Mouse (Mus musculus) left cerebral cortex, postnatal 4 days (tissue): Measurements from ENCODE around the gene Dnajc22. TPM values are rescaled to one million over a fixed set of nuclear protein-coding genes. Genes with fewer than 3 reads are reported as not detected.
A peak's percentile ranks its signal among the peaks of the same experiment; 100 is the strongest.

Experiments
- DNase-seq: peaks from one replicate; pipeline ENCODE4 v3.0.0-alpha.2; 2022
- intact Hi-C: fragments of 180-260 bp; cut with DNase I; formaldehyde crosslinking; loops from one replicate; pipeline ENCODE4 v1.15.1; 2025
- total RNA-seq, 2 experiments: library from RNA; stranded (reverse); gene quantifications; 2 replicates each; pipeline ENCODE4 v1.2.3; 2021

The Dnajc22 gene
- total RNA-seq, 2 experiments from 2014 or later: 0.30 TPM; not detected in 1

- intact Hi-C loops: no loop called here
- DNase-seq: no peak
These were observed 20.5 kb downstream of the Dnajc22 start for GRCm38 (mm10) chr15:99113396-99113975.

- DNase-seq: no peak
- intact Hi-C loops: no loop called here
These were observed 21.5 kb downstream of the Dnajc22 start for GRCm38 (mm10) chr15:99114312-99115064.

- no peak for DNase-seq
- intact Hi-C loops: no loop called here
These were observed 22.1 kb downstream of the Dnajc22 start for GRCm38 (mm10) chr15:99115065-99115423.

DNA sequence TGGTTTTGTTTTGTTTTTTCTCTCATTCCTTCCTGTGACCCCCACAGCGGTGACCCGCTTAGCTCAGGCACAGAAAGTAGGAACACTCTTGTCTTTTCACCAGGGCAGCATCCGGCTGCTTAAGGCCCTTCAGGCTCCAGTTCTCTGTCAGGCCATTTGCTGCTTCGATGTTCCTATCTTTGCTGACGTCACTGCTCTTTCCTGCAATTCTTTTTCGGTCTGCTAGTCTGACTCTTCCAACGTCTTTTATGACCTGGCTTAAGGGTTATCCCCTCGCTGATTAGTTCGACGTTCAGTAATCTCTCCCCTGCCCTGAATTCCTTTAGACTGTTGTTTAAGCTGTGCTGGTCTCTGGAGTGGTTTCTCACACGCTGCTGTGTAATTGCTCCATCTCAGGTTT is 23.6 kb downstream of the Dnajc22 start:
- no peak for DNase-seq
- intact Hi-C loops: no loop called here

DNA sequence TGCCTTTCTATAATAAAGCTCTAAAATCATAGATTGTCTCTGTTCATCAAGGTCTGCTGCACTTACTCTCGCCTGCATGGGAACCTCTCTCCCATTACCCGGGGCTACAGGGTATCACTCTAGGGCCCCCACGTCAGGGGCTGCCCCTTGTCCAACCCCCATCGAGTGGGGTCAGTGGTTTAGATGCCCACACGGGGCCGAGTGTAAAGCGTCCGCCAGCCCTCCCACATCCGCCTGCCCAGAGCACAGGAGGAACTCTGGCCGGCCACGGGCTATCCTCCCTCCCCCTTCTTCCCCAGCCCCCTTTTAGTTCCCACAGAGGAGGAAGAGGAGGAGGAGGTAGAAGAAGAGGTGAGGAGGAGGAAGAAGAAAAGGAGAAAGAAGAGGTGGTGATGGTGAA is 27.8 kb downstream of the Dnajc22 start:
- no peak for DNase-seq
- intact Hi-C loops: no loop called here

DNA sequence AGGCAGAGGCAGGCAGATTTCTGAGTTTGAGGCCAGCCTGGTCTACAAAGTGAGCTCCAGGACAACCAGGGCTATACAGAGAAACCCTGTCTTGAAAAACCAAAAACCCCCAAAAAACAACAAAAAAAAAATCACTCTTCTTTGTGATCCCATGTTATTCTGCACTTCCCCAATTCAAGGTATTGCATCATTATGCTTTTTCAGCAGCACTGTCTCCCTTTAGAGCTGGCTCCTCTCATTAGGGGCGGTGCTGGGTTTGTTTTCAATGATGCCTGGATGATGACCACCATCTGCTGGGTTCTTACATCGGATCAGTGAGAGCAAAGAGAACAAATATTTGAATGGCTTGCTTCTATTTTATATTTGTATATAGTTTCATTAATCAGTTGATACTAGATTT is 29.7 kb downstream of the Dnajc22 start:
- no peak for DNase-seq
- intact Hi-C loops: no loop called here

DNA sequence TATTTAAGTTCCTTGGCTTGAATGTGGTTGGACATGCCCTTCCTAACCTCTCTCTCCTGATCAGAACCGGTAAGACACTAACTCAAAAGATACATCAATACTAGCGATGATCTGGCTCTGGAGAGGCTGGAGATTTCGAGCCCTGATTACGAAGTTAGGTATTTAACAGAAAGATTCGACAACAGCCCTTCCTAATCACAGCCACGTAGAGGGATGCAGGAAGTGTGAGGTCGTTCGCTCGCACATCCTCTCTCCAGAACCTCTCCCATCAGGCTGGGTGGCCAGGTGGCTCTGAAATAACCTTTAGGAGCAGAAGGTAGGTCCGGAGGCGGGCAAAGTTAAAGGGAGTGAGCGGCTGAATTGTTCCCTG is 32.7 kb downstream of the Dnajc22 start, which contains the start of gene Spats2:
Spats2 (plus strand) TSS at position 206 of the 370 bp plus-strand sequence.
- intact Hi-C loops: no loop called here
- no peak for DNase-seq

- intact Hi-C loops: no loop called here
- DNase-seq: peak; percentile 91
These were observed 33.3 kb downstream of the Dnajc22 start for GRCm38 (mm10) chr15:99126081-99126815.

- DNase-seq: no peak
- intact Hi-C loops: no loop called here
These were observed 33.9 kb downstream of the Dnajc22 start for GRCm38 (mm10) chr15:99126816-99127365.

DNA sequence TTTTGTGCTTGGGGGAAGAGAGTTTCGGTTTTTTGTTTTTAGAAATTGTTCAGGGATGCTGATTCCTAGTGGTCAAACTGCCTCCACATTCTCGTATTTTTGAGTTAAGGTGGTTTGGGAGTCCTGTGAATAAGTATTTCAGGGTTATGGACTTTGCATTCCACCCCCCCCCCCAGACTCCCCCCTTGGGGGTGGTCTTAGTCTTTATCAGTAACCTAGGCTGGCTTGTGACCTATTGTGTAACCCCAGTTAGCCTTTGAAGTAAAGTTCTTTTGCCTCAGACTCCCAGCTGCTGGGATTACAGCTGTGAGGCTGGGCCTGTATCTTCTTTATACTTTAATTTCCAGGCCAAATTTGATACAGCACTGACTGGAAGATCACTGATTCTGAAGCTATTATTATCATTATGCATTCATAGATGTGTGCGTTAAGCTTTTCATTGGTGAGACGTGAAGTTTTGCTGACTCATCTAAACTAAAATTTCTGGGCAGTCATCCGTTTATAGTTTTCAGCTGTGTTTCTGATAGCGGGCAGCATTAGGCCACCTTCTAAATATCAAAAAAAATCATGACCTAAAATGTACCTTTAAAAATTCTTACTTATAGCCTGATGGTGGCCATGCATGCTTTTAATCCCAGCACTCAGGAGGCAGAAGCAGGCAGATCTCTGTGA is 35.0 kb downstream of the Dnajc22 start:
- intact Hi-C loops: loop anchor here (2.0 kb wide), 1 partner anchor 55 kb away; no protein-coding TSS in a partner anchor
- DNase-seq: no peak

DNA sequence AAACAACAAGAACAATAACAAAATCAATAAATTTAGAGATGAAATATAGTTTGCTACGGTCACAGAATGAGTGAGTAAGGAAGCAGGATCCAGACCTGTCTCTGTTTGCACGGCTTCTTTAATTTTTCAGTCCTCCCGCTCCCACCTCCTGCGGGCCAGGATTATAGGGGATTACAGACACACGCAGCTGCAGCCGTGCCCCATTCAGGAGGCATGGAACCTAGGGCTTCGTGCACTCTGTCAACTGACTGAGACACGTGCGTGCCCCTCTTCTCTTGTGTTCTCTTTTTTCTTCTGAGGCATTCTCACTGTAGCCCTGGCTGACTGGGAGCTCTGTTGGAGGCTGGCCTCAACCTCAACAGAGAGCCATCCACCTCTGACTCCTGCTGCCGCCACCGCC is 36.5 kb downstream of the Dnajc22 start:
- intact Hi-C loops: loop anchor here (2.0 kb wide), 1 partner anchor 53 kb away; no protein-coding TSS in a partner anchor
- no peak for DNase-seq

- no peak for DNase-seq
- intact Hi-C loops: loop anchor here (2.0 kb wide), 1 partner anchor 53 kb away; no protein-coding TSS in a partner anchor
These were observed 37.3 kb downstream of the Dnajc22 start for GRCm38 (mm10) chr15:99129956-99130910.

DNA sequence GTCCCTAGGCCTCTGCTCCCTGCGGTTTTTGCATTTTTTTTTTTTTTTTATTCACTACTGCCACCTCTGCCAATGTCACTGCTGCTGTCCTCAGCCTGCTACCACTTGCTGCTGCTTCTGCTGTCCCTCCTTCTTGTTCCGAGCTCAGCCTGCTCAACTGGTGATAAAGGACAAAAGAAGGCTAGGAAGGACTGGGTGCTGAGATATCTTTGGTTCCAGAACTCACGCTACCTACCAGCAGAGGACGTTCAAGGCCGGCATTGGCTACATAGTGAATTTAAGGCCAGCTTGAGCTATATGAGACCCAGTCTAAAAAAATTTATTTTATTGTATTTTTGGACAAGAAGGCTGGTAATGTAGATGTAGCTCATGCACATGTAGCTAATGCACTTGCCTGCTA is 45.4 kb downstream of the Dnajc22 start:
- DNase-seq: no peak
- intact Hi-C loops: no loop called here

DNA sequence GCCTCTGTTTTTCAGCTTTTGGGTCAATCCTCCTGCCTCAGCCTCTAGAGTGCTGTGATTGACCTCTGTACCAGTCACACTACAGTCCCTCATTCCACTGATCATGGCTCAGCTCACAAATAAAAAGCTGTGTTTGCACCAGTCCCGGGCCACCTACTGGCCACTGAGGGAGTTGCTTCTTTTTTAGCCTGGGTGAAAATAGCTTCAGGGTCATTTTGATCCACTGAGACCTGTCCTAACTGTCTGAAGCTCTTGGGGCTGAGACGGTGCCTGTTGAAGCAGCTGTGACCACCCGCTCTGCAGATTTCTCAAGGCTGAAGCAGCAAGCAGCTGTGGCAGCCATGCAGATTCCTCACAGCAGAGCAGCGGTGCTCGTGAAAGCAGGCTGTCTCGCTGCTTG is 46.7 kb downstream of the Dnajc22 start:
- intact Hi-C loops: no loop called here
- peak; percentile 46 for DNase-seq

DNA sequence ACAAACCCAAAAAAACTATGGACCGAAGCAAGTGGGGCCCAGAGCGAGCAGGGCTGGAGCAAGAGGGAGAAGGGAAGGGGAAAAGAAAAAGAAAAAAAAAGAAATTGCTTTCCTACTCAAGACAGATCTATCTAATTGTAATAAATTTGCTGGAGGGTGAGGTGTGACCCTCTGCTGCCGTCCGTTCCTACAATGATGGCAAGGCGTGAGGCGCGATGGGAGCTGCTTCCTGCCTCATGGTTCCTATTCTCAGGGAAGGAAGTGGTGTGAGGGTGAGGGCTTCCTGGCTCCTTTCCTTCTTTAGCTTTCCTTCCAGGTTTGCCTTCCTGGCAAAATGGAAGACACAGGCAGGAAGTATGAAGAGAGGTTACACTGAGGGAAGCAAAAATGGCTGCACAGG is 57.5 kb downstream of the Dnajc22 start:
- intact Hi-C loops: no loop called here

DNA sequence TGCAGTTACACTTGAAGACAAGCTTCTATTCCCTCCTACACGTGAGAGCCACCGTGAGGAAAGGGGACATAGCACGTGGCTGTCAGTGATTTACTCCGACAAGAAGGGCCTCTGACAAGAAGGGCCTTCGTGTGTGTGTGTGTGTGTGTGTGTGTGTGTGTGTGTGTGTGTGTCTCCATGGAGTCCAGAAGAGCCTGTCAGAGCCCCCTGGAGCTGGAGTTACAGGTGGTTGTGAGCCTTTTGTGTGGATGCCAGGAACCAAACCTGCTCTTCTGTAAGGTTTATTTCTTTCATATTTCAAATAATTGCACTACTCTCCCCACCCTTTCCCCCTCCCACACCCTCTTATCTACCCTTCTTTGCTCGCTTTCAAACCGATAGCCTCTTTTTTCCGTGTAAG is 58.4 kb downstream of the Dnajc22 start:
- intact Hi-C loops: no loop called here
- no peak for DNase-seq

More for the DNA sequence above, 57.5 kb downstream of the Dnajc22 start:
- no peak for DNase-seq

GRCm38 (mm10) chr15:99153466-99153865 is 60.5 kb downstream of the Dnajc22 start:
- intact Hi-C loops: no loop called here
- no peak for DNase-seq
